Mouse (Mus musculus) gastrocnemius, postnatal 36 days (tissue): ENCODE data around the gene Lrguk. TPM values are rescaled to one million over a fixed set of nuclear protein-coding genes. Genes with fewer than 3 reads are reported as not detected.

Source experiments
- DNase-seq, 2 experiments: peaks; one replicate each; pipeline ENCODE4 v3.0.0; 2022
- intact Hi-C: fragments of 180-260 bp; cut with DNase I; formaldehyde crosslinking; loops from one replicate; pipeline ENCODE4 v1.15.1; 2025
- long read RNA-seq, 2 experiments: library from polyadenylated mRNA; stranded (forward); transcript quantifications; one replicate each; pipeline ENCODE4 v2.0.0; 2021
- total RNA-seq, 2 experiments: library from RNA; stranded (reverse); gene quantifications; 2 replicates each; pipeline ENCODE4 v1.2.3; 2021

Lrguk gene
- total RNA-seq, result under 1 TPM in 1 of 2 experiments, not detected in 1; 0.03 TPM
- long read RNA-seq, experiment 1, result 0 reads
- long read RNA-seq, experiment 2, result 0 reads

DNA sequence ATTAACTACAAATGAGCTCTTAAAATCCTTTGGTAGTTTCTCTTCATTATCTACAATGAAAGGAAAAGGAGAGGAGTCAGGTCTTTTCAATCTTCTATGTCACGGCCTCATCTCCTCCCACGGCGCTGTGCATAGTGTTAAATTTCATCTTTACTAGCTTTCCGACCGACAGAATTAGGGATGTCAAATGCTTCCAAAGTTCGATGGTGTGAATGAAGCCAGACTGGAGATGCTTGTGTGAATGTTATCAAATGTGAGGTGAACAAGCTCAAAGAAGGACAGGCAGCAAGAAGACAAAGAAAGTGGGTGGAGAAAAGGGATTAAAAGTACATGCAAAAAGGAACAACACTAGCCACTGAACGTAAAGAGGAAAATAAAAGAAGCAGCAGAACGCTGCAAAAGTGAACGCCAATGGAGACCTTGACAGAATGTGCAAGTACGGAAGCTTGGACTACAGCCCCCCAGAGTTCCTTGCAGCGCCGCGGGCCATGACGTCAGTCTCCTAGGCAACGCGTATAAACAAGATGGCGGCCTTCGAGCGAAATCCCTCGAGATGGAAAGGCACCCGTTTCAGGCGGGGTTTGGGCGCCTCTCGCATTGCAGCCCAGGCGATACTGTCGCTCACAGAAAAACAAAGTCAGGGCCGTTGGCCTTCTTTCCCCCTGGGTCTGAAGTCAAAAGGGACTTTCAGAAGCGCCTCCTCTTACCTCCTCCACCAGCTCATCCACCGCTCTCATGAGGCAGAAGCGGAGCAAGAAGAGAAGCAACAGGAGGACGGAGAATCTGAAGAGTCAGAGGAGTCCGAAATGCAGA, at the start of gene Lrguk:
TSS of gene Lrguk (plus strand) at position 516 of the 813 bp plus-strand sequence.
- intact Hi-C loops, result no loop called here
- DNase-seq, result peak; percentile 69 to 70

- intact Hi-C loops, result no loop called here
- no peak for DNase-seq
Measured at GRCm38 (mm10) chr6:33982709-33983108, 46.5 kb upstream of the Lrguk start.

- no peak for DNase-seq
- intact Hi-C loops, result no loop called here
Measured at GRCm38 (mm10) chr6:33987132-33987531, 42.1 kb upstream of the Lrguk start.

- intact Hi-C loops, result no loop called here
- DNase-seq, result no peak
Measured at GRCm38 (mm10) chr6:33992213-33993034, 36.8 kb upstream of the Lrguk start.

DNA sequence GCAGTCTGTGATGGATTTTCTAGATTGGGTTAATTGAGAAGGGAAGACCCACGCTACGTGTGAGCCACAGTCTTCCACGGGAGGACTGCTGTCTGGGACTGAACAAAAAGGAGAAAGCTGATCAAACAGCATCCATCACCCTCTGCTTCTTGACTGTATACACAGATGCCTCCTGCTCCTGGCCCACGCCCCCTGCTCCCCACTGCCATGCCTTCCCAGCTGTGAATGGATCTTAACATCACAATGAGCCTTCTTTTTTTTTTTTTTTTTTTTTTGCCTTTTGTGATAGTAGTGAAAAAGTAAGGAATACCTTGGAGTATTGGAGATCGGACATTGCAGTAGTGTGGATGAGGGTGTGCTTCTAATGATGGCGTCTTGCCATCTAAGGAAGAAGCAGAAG, 35.4 kb upstream of the Lrguk start:
- no peak for DNase-seq
- intact Hi-C loops, result no loop called here

DNA sequence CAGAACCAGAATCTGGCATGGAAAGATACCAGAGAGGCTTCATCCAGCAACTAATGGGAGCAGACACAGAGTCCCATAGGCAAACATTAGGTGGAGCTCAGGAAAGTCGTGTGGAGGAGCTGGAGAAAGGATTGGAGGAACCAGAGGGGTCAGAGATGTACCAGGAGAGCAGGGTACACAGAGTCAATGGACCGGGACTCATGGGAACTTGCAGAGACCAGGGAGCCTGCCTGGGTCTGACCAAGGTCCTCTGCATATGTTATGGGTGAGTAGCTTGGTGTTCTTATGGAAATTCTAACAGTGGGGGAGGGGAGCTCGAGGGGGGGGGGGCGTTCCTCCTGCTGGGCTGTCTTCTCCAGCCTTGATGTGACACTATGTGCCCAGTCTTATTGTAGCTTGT, 30.7 kb upstream of the Lrguk start:
- intact Hi-C loops, result no loop called here

GRCm38 (mm10) chr6:33999530-33999929, 29.7 kb upstream of the Lrguk start:
- intact Hi-C loops, result no loop called here

More for the DNA sequence above, 30.7 kb upstream of the Lrguk start:
- no peak for DNase-seq

DNA sequence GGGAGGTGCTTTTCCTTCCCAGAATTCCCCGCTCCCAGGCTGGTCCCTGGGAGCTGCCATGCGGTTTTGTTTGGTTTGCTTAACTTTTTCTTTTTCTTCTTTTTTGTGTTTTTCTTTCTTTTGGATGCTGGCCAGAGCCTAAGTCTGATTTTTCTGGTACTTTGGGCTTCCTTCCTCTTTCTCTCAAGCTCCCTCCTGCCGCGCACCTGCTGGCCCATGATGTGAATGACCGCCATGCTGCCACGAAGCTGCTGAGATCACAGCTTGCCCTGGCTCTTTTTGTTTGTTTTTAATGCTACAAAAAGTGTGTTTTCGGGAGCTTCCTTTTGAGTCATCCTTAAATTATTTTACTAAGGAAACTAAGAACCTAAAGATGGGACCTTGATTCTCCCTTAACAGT, 28.6 kb upstream of the Lrguk start:
- DNase-seq, result no peak
- intact Hi-C loops, result no loop called here

More at GRCm38 (mm10) chr6:33999530-33999929, 29.7 kb upstream of the Lrguk start:
- DNase-seq, result no peak

- intact Hi-C loops, result no loop called here
Measured at GRCm38 (mm10) chr6:34003033-34003432, 26.2 kb upstream of the Lrguk start.

DNA sequence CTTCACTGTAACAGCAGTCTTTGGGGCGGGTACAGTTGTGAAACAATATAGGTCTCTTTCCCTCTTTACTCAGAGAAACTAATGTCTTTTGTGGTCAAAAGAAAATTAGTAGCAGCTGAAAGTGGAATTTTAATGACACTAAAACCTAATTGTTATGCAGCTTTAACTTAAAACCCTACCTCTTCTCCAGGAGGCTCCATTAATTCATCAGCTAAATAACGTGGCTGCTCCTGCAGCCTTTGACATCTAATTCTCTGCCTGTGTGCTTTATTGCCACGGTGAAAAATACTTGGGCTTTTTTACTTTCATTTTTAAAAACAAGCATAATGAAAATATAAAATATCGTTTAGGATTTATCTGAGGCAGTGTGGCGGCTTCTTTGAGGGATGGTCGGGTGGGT, 15.8 kb upstream of the Lrguk start:
- intact Hi-C loops, result no loop called here
- no peak for DNase-seq

More at GRCm38 (mm10) chr6:34003033-34003432, 26.2 kb upstream of the Lrguk start:
- no peak for DNase-seq

DNA sequence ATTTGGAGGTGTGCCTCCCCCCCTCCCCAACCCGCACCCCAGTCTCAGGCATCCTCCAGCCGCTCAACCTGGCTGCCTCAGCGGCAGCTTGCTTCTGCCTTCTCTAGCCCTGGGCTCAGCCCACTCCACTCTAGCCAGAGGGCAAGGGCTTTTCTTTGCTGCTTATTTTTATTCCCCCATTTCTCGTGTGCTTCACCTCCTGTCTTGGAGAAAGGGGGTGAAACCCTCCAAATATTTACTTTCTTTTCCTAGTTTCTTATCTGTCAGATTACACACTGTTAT, 439 bp downstream of the Lrguk start:
- intact Hi-C loops, result no loop called here
- no peak for DNase-seq

DNA sequence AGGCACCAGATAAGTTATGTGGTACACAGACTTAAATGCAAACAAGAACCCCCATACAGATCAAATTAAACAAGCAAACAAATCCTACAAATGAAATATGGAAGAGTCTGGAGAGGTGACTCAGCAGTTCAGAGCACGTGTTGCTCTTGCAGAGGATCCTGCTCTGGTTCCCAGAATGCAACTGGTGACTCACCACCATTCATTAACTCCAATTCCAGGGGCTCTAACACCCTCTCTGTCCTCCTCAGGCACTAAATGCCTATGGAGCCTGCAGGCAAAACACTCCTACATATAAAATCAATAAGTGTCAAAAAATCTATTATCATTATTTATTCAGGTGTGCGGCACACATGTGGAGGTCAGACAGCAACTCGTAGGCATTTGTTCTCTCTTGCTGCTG, 4.8 kb downstream of the Lrguk start:
- DNase-seq, result no peak
- intact Hi-C loops, result no loop called here

DNA sequence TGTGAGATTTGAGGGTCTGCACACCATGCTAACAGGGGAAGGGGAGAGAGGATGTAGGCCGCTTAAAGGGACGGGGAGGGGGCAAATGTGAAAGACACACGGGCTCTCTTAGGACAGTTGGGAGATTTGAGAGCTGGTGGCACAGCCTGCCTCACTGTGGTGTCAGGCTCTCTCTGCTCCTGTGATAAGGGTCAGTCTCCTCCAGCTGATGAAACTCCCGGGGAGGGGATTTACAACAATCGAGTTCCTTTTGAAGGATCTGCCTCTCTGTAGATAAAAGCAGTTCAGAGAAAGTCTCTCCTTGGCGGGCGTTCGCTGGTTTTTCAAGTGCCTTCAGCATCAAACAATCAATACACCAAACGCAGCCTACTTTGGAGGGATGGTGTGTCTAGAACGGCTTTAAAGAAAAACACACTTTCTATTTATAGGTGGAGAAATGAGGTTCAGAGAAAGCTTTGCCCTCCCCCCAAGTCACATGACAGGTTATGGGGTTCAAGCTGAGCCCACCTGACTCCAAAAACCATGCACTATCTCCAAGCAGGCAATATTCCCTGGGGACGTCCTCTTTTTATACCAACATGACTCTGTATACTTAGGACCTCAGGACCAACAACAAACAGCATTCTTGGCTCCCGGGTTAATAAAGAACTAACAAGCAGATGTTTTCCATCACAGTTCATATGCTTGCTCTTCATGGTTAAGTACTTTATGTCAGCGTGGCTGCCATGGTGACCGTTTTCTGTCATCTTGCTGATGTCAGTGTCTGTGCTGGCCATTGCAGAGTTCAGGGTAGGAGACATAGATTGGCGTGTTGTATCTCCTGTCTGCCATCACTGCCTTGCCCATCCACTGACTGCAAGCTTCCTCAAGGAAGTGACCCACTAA, 5.6 kb downstream of the Lrguk start:
- DNase-seq, result no peak
- intact Hi-C loops, result no loop called here

DNA sequence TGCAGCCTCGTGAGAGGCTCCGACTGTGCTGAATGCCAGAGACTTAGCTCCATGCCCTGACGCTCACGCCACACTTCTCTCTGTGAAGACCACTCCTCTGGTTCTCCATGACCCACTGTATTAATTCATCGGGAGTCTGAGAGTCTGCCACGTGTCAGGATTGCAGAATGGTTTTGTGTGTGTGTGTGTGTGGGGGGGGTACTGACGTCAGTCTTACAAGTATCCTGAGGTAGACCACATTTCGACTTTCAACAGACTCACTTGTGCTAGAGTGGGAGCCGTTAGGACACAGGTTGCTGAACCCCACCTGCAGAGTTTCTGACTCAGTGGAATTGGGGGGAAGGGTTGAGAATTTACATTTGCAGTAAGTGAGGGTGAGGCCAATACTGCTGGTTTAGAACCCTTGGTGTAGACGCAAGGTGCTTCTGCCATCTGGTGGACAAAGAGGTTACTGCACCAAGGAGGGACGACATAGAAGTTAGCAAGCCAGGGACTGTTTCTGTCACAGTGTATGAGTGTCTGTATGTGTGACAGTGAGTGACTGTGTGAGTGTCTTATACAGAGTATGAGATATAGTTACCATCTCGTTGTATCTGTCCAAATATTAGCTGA, 11.5 kb downstream of the Lrguk start:
- intact Hi-C loops, result no loop called here
- peak; percentile 37 to 54 for DNase-seq

DNA sequence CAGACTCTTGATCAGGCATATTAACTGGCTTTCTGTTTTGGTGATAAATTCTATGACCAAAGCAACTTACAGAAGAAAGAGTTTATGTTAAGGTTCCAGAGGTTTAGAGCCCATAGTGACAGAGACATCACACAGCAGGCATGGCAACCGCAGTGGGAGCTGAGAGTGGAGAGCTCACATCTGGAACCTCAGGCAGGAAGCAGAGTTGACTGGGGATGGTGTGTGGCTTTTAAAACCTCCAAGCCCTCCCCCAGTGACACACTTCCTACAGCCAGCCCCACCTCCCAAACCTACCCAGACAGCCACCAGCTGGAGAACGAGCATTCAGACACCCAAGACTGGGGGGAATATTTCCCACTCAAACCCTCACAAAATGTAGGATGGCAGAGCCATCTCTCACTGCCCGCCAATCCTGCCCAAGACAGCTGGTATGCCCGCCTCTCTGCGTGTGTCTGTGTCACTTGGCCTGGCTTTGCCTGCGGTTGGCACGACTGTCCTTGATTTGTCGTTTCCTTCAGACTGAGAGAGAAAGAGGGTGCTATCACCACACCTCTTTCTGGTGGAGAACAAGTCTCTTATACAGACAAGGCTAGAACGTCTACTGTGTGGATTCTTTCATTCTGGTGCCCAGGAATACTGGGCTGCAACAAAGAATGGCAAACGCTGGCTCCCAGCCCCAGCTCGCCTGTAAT, 12.5 kb downstream of the Lrguk start:
- intact Hi-C loops, result no loop called here
- no peak for DNase-seq

DNA sequence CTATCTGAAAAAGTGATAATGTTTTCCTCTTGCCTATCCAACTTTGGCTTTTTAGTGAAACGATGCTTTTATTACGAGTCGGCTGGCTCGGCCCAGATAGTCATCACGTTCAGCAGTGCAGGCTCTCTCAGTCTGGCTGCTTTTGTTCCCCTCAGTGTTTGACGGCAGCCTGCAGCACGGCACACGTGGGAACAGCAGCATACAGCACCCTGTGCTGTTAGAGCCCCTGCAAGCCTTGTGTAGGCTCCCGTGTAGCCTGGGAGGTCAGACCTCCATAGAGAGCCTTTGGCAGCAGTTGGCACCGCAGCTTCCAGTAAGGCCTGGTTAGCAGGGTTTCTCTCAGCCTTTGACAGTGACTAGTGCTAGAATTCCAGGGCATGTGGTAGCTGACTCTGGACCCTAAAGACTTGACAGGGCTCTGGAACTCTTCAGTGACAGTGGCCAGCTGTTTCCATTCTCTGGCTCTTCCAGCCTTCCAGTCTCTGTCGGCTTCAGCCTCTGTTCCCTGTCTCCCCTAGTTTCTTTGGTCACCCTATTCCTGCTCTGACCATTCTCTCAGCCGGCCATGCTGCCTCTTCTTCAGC, 15.1 kb downstream of the Lrguk start:
- intact Hi-C loops, result no loop called here
- DNase-seq, result no peak

DNA sequence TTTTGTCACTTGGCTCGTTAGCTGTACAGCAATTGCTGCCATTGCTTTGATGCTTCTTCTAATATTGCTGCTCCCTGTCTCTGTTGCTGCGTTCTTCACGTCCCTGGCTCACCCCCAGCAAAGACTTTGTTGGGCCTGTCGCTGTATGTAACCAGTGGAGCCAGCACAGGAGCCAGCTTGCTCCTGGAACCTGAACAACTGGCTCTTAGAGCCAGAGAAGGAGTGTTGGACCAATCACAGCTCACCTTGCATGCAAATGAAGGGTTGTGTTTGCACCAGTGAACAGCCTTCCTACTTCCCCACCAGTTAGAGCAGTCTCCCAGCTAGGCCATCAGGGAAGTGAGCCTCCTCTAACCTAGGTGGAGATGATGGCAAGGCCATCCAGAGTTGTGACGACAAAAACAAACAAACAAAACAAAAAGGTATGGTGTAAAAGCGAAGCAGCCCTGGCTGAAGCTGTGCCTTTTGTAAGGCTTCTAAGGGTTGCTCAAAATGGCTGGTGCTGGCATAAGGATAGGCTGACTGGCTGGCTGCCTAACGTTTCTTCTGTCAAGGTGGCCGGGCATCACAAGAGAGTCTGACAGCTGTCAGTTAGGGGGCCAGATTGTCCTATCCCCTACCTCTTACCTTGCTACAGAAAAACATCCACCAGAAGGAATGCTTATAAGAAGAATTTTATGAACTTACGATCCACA, 15.7 kb downstream of the Lrguk start:
- DNase-seq, result no peak
- intact Hi-C loops, result no loop called here

DNA sequence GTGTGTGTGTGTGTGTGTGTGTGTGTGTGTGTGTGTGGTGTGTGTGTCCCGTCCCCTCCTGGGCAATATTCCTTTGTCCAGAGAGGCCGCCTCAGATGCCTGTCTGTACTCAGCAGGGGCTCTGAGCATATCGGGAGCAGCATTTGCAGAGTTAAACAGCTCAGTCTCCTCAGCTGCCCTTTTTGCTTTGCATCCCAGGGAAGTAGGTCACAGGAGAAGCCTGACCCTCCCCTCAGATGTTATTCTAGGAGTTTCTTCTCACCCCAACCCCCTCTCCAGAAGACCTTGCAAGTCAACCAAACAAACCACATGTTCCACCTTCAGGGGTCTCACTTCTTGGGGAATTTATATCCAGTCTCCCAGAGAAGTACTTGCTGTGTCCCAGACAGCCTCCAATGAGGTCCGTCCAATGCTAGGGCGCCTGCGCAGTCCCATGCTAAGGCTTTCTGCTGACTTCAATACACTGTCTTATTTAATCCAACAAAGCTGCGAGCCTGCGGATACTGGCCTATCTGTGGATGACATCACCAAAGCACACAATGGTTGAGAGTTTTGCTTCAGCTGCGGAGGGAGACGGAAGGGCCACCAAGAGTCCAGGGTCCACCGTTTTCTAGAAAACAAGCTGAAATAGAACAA, 17.4 kb downstream of the Lrguk start:
- intact Hi-C loops, result no loop called here
- DNase-seq, result no peak
